Mouse (Mus musculus) MEL-GATA-1-ER (cell line): ENCODE results near the gene Usp3.

ENCODE experiments used
- DNase-seq: peaks from one replicate; pipeline ENCODE4 v3.0.0-alpha.2; 2012; ENCODE audit warnings: low read depth; ENCODE audit errors: extremely low read depth

The Usp3 gene

DNA sequence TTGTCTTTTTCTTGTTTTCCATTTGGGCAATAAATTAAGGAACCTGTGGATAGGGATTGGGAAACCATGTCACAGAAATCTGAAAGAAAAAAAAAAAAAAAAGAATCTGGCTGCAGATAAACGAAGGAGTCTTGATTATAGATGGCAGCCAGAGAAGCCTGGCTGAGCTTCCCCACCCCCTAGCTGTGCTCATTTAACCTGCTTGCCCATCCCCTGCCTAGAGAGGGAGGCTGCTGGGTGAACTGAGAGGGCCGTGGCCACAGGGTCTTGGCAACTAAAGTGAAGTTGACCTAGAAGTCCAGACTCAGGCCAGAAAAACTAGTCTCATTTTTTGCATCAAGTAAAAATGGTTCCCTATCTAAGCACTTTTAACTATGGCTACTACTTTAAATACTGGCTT is 82.0 kb downstream of the Usp3 start:
- DNase-seq, result no peak

DNA sequence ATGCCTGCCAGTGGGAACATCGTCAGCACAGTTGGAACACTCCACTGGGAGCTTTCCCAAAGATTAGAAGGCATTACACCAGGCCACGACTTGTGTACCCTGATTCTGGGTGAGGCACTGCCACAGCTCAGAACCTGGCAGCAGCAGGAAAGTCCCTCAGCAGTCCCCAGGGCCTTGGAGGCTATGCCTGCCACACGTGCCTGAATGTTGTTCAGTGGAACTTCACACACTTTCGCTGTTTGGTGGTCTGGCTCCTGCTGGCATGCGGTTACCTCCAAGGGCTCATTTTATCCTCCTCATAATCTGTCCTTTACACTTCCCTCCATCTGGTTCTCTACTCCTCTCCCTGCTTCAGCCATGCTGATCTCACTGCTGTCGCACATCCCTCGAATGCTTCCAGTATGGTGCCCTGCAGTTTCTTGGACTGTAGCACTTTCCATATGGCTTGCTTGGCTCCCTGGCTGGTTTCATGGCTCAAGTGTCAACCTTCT is 82.5 kb downstream of the Usp3 start:
- no peak for DNase-seq

DNA sequence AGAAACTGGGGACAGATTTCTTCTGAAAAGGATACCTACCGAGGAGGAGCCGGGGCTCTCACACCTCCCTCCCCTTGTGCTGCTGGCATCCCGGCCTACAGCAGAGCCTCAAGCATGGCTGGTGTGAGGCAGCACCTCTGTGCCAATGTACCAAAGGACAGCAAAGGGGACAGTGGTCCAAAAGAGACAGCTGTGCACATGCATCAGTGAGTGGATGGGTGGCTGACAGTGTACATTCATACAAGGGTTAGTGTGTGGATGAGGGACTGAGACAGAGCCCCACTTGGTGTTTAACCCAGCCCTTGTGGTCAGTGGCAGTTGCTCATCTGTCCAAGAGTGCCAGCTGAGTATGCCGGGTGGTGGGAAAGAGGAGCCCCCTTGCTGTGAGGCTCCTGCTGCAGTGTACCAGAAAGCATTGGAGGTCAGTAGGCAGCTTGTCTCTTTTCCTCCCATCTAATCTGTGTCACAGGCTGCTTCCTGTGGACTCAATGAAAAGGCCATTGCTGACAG is 84.0 kb downstream of the Usp3 start:
- no peak for DNase-seq

DNA sequence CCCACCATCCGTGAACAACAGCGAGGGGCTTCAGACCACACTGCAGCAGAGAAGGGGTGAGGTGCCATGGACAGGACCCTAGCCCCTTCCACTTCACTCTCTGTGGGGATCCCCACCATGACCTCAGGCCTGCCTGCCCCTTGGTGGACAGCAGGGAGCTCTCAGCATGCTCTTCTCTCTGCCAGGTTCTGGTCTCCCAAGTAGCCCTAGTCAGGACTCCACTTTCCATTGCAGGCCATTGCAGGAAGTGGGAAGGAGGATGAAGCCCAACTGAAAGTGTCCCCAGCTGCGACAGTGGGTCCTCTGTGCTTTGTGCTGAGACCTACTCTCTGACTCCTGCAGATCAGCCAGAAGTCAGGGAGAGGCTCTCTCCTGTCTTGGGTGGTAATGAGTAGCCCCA is 85.3 kb downstream of the Usp3 start:
- no peak for DNase-seq

DNA sequence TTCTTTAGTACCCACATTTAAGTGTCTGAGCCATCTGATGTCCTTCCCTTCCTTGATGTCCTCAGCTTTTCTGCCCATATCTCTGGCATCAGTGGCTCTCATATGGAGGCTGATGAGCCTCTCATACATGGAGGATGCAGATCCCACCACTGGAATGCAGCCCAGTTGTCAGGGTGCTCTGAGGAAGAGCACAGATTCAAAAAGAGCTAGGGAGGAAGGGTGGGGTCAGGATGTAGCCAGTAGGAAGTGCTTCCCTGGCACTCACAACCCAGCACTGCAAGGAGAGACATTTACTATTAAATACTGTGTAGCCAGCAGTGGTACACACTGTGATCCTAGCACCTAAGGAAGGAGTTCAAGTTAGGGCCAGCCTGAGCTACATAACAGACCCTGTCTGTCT is 86.5 kb downstream of the Usp3 start:
- DNase-seq, result no peak

DNA sequence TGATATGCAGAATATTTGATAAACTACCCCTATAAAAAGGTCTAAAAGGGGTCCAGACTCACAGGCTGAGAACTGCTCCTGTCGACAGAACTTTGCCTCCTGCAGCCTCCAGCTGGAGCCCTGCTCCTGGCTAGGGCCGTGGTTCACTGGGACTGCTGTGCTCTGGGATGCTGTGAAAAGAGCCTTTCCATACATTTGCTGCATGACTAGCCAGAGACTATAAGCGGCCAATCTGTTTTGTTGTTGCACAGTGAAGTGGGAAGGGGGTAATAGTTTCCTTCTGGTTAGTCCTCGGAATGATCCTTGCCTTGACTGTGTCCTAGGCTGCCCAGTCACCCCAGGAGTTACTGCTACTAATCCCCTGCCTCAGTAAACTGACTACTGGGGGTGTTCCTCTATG is 86.9 kb downstream of the Usp3 start:
- DNase-seq, result no peak

DNA sequence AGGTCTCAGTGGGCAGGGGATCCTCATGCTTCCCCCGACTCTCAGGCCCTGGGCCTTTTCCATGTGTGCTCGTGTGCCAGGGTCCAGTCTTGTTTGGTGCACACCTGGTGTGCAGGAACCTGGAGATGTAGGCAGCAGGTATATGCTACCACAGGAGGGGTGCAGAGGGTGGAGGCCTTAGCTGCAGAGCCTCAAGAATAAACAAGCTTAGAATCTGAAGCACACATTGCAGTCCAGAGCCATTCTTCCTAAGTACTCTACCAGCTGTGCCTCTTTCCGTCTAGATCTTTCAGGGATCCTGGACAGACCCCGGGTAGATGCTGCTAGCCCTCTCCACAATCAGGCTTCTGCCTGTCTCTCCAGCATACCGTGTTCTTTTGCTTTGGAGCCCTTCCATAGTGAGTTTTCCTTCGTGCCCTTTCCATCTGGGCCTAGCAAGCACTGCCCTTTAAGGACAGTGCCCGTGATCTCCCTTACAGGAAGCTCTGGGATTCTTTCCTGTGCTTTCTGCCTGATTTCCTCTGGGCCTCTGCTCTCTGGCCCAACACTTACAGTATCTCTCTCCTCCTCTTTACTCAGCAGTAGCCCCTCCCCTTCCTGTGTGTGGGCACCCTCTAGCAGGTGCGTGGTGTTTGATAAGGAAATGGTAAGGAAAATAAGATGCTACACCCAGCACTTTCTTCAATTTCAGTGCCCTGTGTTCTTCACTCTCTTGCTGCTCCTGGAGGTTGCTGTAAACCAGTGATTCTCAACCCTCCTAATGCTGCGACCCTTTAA is 87.6 kb downstream of the Usp3 start:
- peak; percentile 92 for DNase-seq

DNA sequence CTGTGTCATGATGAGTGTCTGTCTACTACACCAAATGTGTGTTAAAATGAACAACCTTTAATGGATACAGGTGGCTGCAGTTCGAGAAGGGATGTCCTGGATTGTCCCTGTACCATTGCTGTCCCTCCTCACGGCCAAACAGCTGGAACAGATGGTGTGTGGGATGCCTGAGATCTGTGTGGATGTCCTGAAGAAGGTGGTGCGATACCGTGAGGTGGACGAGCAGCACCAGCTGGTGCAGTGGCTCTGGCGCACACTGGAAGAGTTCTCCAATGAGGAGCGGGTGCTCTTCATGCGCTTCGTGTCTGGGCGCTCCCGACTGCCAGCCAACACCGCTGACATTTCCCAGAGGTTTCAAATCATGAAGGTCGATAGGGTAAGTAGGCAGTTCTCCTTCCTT is 88.4 kb downstream of the Usp3 start:
- DNase-seq, result no peak

DNA sequence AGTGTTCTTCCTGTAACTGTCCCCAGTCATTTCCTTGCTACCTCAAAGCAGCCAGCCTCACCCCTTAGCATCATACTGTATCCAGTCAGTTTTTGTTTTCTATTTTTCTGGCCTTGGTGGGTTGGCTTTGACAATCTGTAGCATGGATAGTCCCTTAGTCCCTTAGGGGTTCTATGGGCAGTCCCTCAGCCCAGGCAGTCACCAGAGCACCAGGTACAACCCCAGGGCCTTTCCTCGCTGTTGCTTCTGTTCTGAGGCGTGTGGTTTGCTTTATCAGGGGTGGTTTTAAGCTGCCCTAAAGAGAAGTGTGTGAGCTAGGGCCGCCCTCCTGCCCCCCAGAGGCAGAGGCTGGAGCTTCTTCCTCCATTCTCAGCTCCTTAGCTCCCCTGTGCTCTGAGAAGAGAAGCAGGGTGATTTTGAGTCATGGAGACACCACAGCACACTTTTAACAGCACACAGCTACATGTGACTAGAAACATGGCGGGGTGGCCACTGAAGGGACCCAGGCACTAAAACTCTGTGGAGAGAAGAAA is 89.0 kb downstream of the Usp3 start:
- DNase-seq, result peak; percentile 75

DNA sequence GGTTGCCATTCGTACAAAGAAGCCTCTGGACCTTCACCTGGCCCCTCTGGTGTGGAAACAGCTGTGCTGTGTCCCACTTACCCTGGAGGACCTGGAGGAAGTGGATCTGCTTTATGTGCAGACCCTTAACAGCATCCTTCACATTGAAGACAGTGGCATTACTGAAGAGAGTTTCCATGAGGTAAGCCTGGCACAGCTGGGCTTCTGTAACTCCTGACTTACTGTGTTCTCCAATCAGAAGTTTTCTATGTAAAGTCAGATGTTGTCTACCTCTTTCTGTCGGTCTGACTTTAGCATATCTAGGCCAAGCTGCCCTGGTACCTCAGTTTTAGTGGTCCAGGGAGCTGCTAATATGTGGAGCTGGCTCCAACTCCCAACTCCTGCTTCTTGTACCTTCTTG is 91.7 kb downstream of the Usp3 start:
- no peak for DNase-seq

DNA sequence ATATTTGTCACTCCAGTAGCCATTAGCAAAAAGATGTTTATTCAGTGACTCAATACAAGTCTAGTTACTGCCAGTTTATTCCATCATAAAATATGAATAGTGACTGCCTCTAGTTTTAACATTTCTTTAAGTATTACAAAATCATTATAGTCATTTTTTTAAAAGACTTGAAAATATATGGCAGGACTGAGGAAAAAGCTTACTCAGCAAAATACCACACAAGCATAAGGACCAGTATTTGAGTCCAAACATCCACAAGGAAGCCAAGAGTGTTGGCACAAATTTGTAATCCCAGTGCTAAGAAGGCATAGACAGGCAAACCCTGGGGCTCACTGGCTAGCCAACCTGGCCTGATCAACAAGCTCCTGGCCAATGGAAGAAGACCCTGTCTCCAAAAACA is 99.0 kb downstream of the Usp3 start:
- no peak for DNase-seq

DNA sequence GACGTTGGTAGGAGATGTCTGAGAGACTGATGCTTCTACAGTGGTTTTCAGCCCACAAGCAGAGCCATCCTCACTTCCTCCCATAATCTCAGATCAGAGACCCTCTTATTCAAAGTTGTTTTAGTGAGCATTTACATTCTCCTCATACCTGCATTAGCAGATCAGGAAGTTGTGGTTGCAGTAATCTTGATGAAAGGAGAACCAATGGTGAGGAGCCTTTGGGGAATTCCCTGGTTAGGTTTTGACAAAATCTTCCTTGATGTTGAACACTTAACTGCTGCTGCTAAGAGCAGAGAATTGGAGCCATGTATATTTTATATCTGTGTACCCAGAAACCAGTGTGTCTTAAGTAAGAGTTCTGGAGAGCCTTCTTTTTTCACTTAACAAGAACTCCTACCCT is 100.6 kb downstream of the Usp3 start:
- DNase-seq, result no peak

DNA sequence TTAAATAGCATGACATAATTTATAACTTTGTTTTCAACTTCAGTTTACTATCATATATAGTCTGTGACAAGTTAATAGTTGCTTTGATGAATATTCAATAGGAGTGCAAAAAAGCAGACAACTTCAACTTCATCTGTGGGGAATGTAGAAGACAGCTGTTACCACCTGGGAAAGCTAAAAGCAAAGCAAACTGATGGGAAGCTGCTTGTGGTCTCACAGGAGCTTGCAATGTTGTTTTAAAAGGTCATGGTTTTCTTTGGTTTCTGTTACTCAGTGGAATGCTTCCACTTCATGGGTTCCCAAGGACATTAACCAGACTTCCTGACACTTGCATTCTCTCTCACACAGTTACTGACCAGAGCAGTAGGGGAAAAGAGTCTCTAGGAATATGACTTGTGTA is 104.2 kb downstream of the Usp3 start:
- no peak for DNase-seq

DNA sequence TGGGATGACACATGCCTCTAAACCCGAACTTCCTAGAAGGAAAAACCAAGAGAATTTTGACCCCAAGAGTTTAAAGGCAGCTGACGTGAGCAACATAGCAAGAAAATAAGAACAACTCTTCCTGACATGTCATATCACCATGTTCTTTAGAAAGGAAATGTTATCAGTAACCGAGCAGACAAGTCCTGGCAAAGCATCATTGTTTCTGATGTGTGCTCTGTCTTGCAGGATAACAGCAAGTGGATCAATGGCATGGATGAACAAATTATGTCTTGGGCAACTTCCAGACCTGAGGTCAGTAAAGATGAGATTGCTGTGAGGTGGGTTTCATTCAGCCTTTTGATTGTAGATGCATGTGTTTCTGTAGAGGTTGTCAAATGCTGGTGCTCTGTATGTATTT is 109.5 kb downstream of the Usp3 start:
- no peak for DNase-seq

DNA sequence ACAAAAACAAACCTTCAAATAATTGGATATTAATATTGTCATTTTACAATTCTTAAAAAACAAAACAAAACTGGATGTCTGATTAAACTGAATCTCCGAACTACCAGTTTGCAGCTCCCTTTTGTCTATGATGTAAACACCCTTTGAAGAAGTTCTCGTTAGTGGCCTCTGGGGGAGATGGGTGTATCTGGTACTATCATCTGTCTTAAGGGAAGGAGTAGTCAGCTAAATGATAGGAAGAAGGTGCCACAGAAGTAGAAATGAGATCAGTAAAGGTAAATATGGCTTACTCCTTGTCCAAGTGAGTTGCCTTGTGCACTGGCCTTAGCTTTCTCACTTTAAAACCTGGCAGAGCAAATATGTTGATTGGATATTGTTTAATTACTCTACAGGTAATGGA is 115.2 kb downstream of the Usp3 start:
- no peak for DNase-seq

DNA sequence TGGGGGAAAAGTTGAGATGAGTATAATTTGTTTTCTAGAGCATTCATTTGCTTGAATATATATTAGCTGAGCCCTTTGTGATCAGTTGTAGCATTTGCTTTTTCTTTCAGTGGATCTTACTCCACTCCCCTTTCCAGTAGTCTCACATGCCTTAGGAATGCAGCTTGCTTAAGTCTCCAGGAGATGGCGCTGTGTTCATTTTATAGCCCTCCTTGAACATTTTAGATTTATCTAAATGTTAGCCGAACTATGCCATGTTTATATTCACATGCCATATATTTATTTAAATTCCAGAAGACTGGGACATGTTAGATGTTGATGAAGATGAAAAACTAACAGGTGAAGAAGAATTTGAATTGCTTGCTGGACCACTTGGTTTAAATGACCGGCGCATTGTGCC is 127.9 kb downstream of the Usp3 start:
- peak; percentile 36 for DNase-seq
